Mouse (Mus musculus): ENCODE data around the gene Krt79. TPM values are rescaled to one million over a fixed set of nuclear protein-coding genes. Genes with fewer than 3 reads are reported as not detected.

Krt79 gene
- polyA plus RNA-seq, 1 experiment, result 0.40 TPM

DNA sequence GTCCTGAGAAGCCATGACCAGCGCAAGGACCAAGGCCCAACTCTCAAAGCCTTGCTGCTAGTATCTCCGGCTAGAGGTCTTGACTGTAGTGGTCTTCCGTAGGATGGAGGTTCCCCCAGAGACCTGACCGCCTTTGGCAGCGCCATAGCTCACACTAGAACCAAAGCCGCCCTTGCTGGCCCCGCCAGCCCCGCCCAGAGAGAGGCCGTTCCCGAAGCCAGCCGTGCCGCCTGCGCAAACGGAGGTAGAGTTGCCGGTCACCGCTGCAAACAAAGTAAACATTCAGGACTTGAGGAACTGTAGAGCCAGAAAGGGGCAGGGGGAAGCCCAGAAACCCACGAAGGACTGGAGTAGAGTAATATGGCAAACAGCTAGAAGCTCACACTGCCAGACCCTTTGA, 10.5 kb downstream of the Krt79 start:
- TF ChIP-seq POLR2A (IDR thresholded peaks at IDR 0.05; ENCODE audit: control insufficient read depth, low read depth, low read length) (no peak), CTCF (IDR thresholded peaks at IDR 0.05; ENCODE audit: control insufficient read depth, insufficient read depth, insufficient replicate concordance, low read depth, low read length) (no peak)
- peaks cover 2% of the 10 kb centered on the region for H3K4me1 ChIP-seq (ENCODE audit: control insufficient read depth, insufficient read depth, low read length)
- no peak overlapping the region for H3K4me3 ChIP-seq (ENCODE audit: control insufficient read depth, low read depth, low read length)
- H3K27ac ChIP-seq (ENCODE audit: control insufficient read depth, insufficient read depth, low read depth, low read length), result no peak overlapping the region
- H3K36me3 ChIP-seq (ENCODE audit: control insufficient read depth, insufficient read depth, low read length), result no peaks in the 10 kb centered on the region
- no peaks in the 10 kb centered on the region for H3K27me3 ChIP-seq (ENCODE audit: control insufficient read depth, insufficient read depth, low read length)

DNA sequence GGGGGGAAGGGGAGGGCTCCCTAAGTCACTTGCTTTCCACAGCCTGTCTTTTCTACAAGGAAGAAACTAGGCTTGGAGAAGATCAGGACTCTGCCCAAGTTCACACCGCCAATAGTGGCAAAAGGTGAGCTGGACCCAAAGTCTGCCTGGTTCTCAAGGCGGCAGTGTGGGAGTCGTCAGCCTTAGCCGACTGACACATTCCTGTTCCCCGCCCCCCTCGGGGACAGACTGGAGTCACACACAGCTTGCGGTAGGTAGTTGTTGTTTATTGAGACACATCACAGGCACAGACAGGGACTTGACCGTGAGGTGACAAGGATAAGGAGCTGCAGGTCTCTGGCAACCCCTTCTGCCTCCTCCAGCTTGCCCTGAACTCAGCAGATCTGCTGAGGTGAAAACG, 11.0 kb downstream of the Krt79 start:
- Histone ChIP-seq H3K27ac (ENCODE audit: control insufficient read depth, insufficient read depth, low read depth, low read length) (no peak overlapping the region), H3K4me1 (ENCODE audit: control insufficient read depth, insufficient read depth, low read length) (peaks cover 5% of the 10 kb centered on the region), H3K4me3 (ENCODE audit: control insufficient read depth, low read depth, low read length) (no peak overlapping the region), H3K27me3 (ENCODE audit: control insufficient read depth, insufficient read depth, low read length) (no peaks in the 10 kb centered on the region), H3K36me3 (ENCODE audit: control insufficient read depth, insufficient read depth, low read length) (no peaks in the 10 kb centered on the region)
- TF ChIP-seq POLR2A (IDR thresholded peaks at IDR 0.05; ENCODE audit: control insufficient read depth, low read depth, low read length) (no peak), CTCF (IDR thresholded peaks at IDR 0.05; ENCODE audit: control insufficient read depth, insufficient read depth, insufficient replicate concordance, low read depth, low read length) (no peak)

DNA sequence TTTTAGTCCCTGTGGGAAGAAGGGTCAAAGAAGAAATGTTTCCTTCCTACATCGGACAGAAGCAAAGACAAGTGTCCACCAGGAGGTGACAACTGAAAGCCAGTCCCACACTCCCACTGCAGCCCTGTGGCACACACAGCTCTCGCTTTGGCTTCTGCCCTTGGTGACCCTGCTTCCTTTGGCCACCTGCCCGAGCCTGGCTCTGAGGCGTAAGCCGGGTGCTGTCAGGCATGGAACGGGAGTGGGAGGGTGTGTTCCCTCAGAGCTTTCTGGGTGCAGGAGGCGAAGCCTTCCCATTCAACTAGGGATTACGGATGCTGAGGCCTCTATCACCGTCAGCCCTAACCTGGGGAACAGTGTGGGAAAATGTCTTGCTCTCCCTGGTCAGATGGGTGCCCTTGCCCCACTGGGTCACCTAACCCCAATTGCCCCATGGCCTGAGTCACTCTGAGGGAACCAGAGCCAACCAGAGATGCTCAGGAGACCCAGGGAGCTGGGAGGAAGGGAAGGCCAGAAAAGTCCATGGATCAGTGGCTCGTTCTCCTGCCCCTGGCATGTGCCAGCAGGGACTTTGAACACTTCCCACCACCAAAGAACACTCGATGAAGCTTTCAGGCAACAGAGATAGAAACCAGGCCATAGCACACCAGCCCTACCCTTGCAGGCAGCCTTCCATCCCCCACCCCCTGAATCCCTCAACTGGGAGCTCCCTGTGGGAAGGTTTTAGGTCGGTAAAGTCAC, 12.6 kb downstream of the Krt79 start:
- TF ChIP-seq POLR2A (IDR thresholded peaks at IDR 0.05; ENCODE audit: control insufficient read depth, low read depth, low read length), result no peak
- no peak for TF ChIP-seq CTCF (IDR thresholded peaks at IDR 0.05; ENCODE audit: control insufficient read depth, insufficient read depth, insufficient replicate concordance, low read depth, low read length)
- Histone ChIP-seq H3K36me3 (ENCODE audit: control insufficient read depth, insufficient read depth, low read length) (no peaks in the 10 kb centered on the region), H3K27ac (ENCODE audit: control insufficient read depth, insufficient read depth, low read depth, low read length) (no peak overlapping the region), H3K27me3 (ENCODE audit: control insufficient read depth, insufficient read depth, low read length) (no peaks in the 10 kb centered on the region), H3K4me3 (ENCODE audit: control insufficient read depth, low read depth, low read length) (no peak overlapping the region), H3K4me1 (ENCODE audit: control insufficient read depth, insufficient read depth, low read length) (peaks cover 6% of the 10 kb centered on the region)

DNA sequence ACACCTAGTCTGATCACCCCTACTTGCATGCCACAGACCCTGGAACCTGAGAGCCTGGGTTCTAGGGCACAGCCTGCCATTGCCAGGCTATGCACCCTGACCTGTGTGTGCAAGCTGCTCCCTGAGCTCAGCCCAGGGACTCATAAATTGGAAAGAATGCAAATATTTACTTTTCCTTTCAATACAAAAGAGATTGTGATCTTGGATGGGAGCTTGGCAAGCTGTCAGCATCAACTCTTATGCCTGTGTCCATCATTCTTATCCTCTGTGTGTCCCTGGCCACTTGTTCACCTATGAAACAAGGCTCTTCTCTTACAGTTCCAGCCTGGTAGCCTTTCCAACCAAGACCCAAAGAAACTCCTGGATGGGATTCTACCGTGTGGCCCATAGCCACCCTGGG, 15.1 kb downstream of the Krt79 start:
- H3K27ac ChIP-seq (ENCODE audit: control insufficient read depth, insufficient read depth, low read depth, low read length), result no peak overlapping the region
- TF ChIP-seq CTCF (IDR thresholded peaks at IDR 0.05; ENCODE audit: control insufficient read depth, insufficient read depth, insufficient replicate concordance, low read depth, low read length), result no peak
- TF ChIP-seq POLR2A (IDR thresholded peaks at IDR 0.05; ENCODE audit: control insufficient read depth, low read depth, low read length), result no peak
- H3K36me3 ChIP-seq (ENCODE audit: control insufficient read depth, insufficient read depth, low read length), result no peaks in the 10 kb centered on the region
- H3K27me3 ChIP-seq (ENCODE audit: control insufficient read depth, insufficient read depth, low read length), result no peaks in the 10 kb centered on the region
- H3K4me3 ChIP-seq (ENCODE audit: control insufficient read depth, low read depth, low read length), result no peak overlapping the region
- H3K4me1 ChIP-seq (ENCODE audit: control insufficient read depth, insufficient read depth, low read length), result peaks cover 6% of the 10 kb centered on the region

DNA sequence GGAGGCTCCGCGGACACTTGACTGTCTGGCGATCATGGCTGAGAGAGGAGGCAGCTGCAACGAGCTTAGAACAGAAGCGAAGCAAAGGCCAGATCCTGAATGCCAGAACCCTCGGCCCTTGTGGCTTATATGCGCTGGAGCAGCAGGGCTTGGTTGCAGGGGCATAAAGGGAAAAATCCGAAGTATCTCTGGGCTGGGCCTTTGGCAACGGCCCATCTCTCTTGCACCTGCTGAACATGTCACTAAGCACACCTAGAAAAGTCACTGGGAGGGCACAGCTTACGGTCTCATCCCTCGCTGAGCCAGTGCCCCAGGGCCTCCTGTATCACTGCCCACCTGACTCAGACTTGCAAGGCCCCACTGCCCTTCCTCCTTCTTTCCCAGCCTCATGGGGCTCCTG, 15.5 kb downstream of the Krt79 start, which contains the start of gene Krt4:
Gene Krt4 (minus strand): TSS at position 101 of the 400 bp plus-strand sequence.
- no peak for TF ChIP-seq POLR2A (IDR thresholded peaks at IDR 0.05; ENCODE audit: control insufficient read depth, low read depth, low read length)
- no peak for TF ChIP-seq CTCF (IDR thresholded peaks at IDR 0.05; ENCODE audit: control insufficient read depth, insufficient read depth, insufficient replicate concordance, low read depth, low read length)
- no peaks in the 10 kb centered on the region for H3K27me3 ChIP-seq (ENCODE audit: control insufficient read depth, insufficient read depth, low read length)
- peaks cover 6% of the 10 kb centered on the region for H3K4me1 ChIP-seq (ENCODE audit: control insufficient read depth, insufficient read depth, low read length)
- H3K4me3 ChIP-seq (ENCODE audit: control insufficient read depth, low read depth, low read length), result no peak within 1 kb of the TSS
- H3K36me3 ChIP-seq (ENCODE audit: control insufficient read depth, insufficient read depth, low read length), result no peaks in the 10 kb centered on the region
- H3K27ac ChIP-seq (ENCODE audit: control insufficient read depth, insufficient read depth, low read depth, low read length), result no peak within 1 kb of the TSS

DNA sequence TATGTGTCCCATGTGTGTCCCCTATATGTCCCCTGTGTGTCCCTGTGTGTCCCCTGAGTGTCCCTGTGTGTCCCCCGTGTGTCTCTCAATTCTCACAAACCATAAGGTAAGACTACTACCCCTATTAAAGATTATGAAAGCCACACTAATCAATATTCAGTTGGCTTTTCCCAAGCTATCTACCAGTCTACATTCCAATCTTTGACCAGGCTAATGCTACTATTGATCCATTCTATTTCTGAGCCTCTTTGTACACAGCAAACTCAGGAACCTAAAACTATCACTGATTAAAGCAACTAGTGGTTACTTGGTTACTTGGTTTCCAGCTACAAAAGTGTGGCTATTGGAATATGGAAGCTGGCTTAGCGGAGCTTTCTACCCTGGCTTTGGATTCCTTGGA, 17.8 kb downstream of the Krt79 start:
- TF ChIP-seq CTCF (IDR thresholded peaks at IDR 0.05; ENCODE audit: control insufficient read depth, insufficient read depth, insufficient replicate concordance, low read depth, low read length) (no peak), POLR2A (IDR thresholded peaks at IDR 0.05; ENCODE audit: control insufficient read depth, low read depth, low read length) (no peak)
- H3K4me3 ChIP-seq (ENCODE audit: control insufficient read depth, low read depth, low read length), result no peak overlapping the region
- H3K4me1 ChIP-seq (ENCODE audit: control insufficient read depth, insufficient read depth, low read length), result peaks cover 4% of the 10 kb centered on the region; the same call in 1 of the 2 replicates

DNA sequence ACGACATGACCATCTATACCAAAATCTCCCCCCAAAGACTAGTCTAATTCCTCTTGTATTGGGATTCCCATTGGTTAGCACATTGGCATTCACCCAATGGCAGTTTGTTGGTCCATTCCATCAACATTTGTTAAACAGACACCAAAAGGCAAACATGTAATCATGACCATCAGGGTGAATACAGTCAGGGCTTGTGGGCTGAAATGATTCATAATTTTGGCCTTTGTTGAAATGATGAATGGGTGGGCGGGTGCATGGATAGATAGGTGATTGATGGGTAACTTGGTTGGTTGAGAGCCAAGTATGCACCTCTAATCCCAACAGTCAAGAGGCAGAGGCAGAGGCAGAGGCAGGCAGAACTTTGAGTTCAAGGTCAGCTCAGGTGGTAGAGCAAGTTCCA, 24.1 kb downstream of the Krt79 start:
- Histone ChIP-seq H3K27me3 (ENCODE audit: control insufficient read depth, insufficient read depth, low read length) (no peaks in the 10 kb centered on the region), H3K27ac (ENCODE audit: control insufficient read depth, insufficient read depth, low read depth, low read length) (no peak overlapping the region), H3K36me3 (ENCODE audit: control insufficient read depth, insufficient read depth, low read length) (no peaks in the 10 kb centered on the region), H3K4me3 (ENCODE audit: control insufficient read depth, low read depth, low read length) (no peak overlapping the region), H3K4me1 (ENCODE audit: control insufficient read depth, insufficient read depth, low read length) (no peaks in the 10 kb centered on the region)
- TF ChIP-seq CTCF (IDR thresholded peaks at IDR 0.05; ENCODE audit: control insufficient read depth, insufficient read depth, insufficient replicate concordance, low read depth, low read length) (no peak), POLR2A (IDR thresholded peaks at IDR 0.05; ENCODE audit: control insufficient read depth, low read depth, low read length) (no peak)

More for the DNA sequence above, 17.8 kb downstream of the Krt79 start:
- no peaks in the 10 kb centered on the region for H3K27me3 ChIP-seq (ENCODE audit: control insufficient read depth, insufficient read depth, low read length)
- H3K36me3 ChIP-seq (ENCODE audit: control insufficient read depth, insufficient read depth, low read length), result no peaks in the 10 kb centered on the region
- no peak overlapping the region for H3K27ac ChIP-seq (ENCODE audit: control insufficient read depth, insufficient read depth, low read depth, low read length)
